Comparison of ENCODE assay signal across 10 mouse cellular contexts in the genomic region with DNA sequence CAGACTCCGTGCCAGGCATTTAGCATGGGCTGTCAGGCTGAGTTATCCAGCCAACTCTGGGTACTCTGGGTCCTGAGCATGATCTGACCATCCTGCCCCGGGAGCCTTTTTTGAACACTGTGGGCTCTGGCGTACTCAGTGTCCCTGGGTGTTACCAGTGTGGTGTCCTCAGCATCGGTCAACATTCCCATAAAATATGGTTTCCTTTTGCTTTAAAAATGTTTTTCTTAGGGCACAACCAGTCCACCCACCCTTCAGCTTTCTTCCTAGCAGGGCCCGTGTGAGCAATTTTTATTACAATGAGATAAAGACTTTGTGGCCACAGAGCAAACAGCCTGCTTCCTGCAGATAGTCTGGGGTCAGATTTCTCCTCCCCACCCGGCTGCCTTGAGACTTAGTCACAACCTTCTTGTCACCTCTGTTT. TPM values are rescaled to one million over a fixed set of nuclear protein-coding genes. Genes with fewer than 3 reads are reported as not detected.
DNase-seq lines count a peak whose midpoint lies in the region; ATAC-seq and TF ChIP-seq lines count a peak whose summit lies in the region.
"Had no signal": no experiment of that assay in that cellular context is flagged by ENCODE, and none has a peak within 500 bp of the region (broad histone marks: within the 10 kb centered on the region; RNA-seq: fewer than 3 reads in every experiment).

No protein-coding gene starts in this region.

- H3K9ac ChIP-seq in embryonic facial prominence, embryonic 12.5 days, result no peak overlapping the region
- H3K9ac ChIP-seq in heart, postnatal 0 days (replicated peaks; ENCODE audit: low read depth, low read length), result no peak overlapping the region
- no peak overlapping the region for H3K9ac ChIP-seq in liver, embryonic 12.5 days
- no peak overlapping the region for H3K9ac ChIP-seq in hindbrain, embryonic 13.5 days
- H3K9ac ChIP-seq: midbrain, embryonic 12.5 days had no signal

- no peaks in the 10 kb centered on the region for H3K27me3 ChIP-seq in embryonic facial prominence, embryonic 12.5 days
- H3K27me3 ChIP-seq in embryonic facial prominence, embryonic 10.5 days (replicated peaks; ENCODE audit: low read depth, poor library complexity, severe bottlenecking), result no peaks in the 10 kb centered on the region; the same call in 1 of the 2 replicates
- no peaks in the 10 kb centered on the region for H3K27me3 ChIP-seq in C2C12 (ENCODE audit: control insufficient read depth, insufficient read depth, insufficient read length)
- no peaks in the 10 kb centered on the region for H3K27me3 ChIP-seq in heart, postnatal 0 days (ENCODE audit: control insufficient read depth, insufficient read depth, low read length)
- peaks cover 18% of the 10 kb centered on the region; the same call in 1 of the 2 replicates for H3K27me3 ChIP-seq in liver, embryonic 12.5 days (replicated peaks)
- H3K27me3 ChIP-seq in hindbrain, embryonic 13.5 days, result peaks cover 19% of the 10 kb centered on the region
- H3K27me3 ChIP-seq: midbrain, embryonic 12.5 days had no signal

- H3K9me3 ChIP-seq in embryonic facial prominence, embryonic 12.5 days, result no peaks in the 10 kb centered on the region
- H3K9me3 ChIP-seq in embryonic facial prominence, embryonic 10.5 days, result 0 out of 2 replicates have a peak, but pooled peaks cover 2% of the 10 kb centered on the region
- no peaks in the 10 kb centered on the region for H3K9me3 ChIP-seq in heart, postnatal 0 days (replicated peaks; ENCODE audit: control insufficient read depth, low read length)
- H3K9me3 ChIP-seq in liver, embryonic 12.5 days (replicated peaks), result 0 out of 2 replicates have a peak, but pooled peaks cover 4% of the 10 kb centered on the region
- H3K9me3 ChIP-seq in hindbrain, embryonic 13.5 days, result no peaks in the 10 kb centered on the region
- H3K9me3 ChIP-seq: midbrain, embryonic 12.5 days had no signal

- no peak overlapping the region for H3K4me2 ChIP-seq in embryonic facial prominence, embryonic 12.5 days (replicated peaks)
- H3K4me2 ChIP-seq in heart, postnatal 0 days (ENCODE audit: low read depth, low read length), result no peak overlapping the region
- H3K4me2 ChIP-seq in liver, embryonic 12.5 days, result peak overlapping the region; percentile 23; the same call in 1 of the 2 replicates
- no peak overlapping the region for H3K4me2 ChIP-seq in hindbrain, embryonic 13.5 days
- H3K4me2 ChIP-seq: midbrain, embryonic 12.5 days had no signal

- no peak for ATAC-seq in embryonic facial prominence, embryonic 12.5 days (ENCODE audit: insufficient number of reproducible peaks, insufficient read depth, low FRiP score, low TSS enrichment)
- peak; percentile 20 for ATAC-seq in heart, postnatal 0 days (ENCODE audit: insufficient read depth, low read depth)
- ATAC-seq in liver, embryonic 12.5 days, result no peak
- no peak for ATAC-seq in inflammation-experienced regulatory T-cells, adult 6 months
- no peak for ATAC-seq in hindbrain, embryonic 13.5 days (ENCODE audit: low FRiP score)
- ATAC-seq: forebrain, embryonic 16.5 days had no signal

- TF ChIP-seq EP300 in heart, postnatal 0 days (IDR thresholded peaks at IDR 0.05; ENCODE audit: low read depth), result peak; percentile 86

- DNase-seq in embryonic facial prominence, embryonic 10.5 days (ENCODE audit: low spot score), result no peak
- DNase-seq in heart, postnatal 0 days (ENCODE audit: low spot score), result no peak
- DNase-seq in B cell, adult 2 months, result no peak

- no peak for TF ChIP-seq CTCF in C2C12 (IDR thresholded peaks at IDR 0.05; ENCODE audit: control insufficient read depth, insufficient read depth, insufficient read length)
- no peak for TF ChIP-seq CTCF in heart, postnatal 0 days (IDR thresholded peaks at IDR 0.05; ENCODE audit: low read depth)

- H3K36me3 ChIP-seq in embryonic facial prominence, embryonic 12.5 days, result no peaks in the 10 kb centered on the region
- H3K36me3 ChIP-seq in embryonic facial prominence, embryonic 10.5 days (replicated peaks), result no peaks in the 10 kb centered on the region
- H3K36me3 ChIP-seq in C2C12 (ENCODE audit: control insufficient read depth, insufficient read depth), result no peaks in the 10 kb centered on the region
- no peaks in the 10 kb centered on the region for H3K36me3 ChIP-seq in heart, postnatal 0 days (replicated peaks; ENCODE audit: control insufficient read depth, insufficient read depth, low read length)
- no peaks in the 10 kb centered on the region for H3K36me3 ChIP-seq in liver, embryonic 12.5 days
- no peaks in the 10 kb centered on the region for H3K36me3 ChIP-seq in hindbrain, embryonic 13.5 days
- H3K36me3 ChIP-seq: midbrain, embryonic 12.5 days had no signal

- no peak overlapping the region for H3ac ChIP-seq in C2C12 (ENCODE audit: control insufficient read depth, insufficient read length, low read depth)

- H3K79me3 ChIP-seq in C2C12 (ENCODE audit: low read depth), result no peaks in the 10 kb centered on the region

- 49% methylated on average over 6 of the region's 6 CpGs for WGBS in embryonic facial prominence, embryonic 12.5 days
- WGBS in embryonic facial prominence, embryonic 10.5 days, result 67% methylated on average over 6 of the region's 6 CpGs
- 48% methylated on average over 6 of the region's 6 CpGs for WGBS in heart, postnatal 0 days
- WGBS in liver, embryonic 12.5 days (ENCODE audit: insufficient replicate concordance), result 9% methylated on average over 6 of the region's 6 CpGs
- 71% methylated on average over 6 of the region's 6 CpGs for WGBS in hindbrain, embryonic 13.5 days

- 0 out of 2 replicates have a peak overlapping the region, but pooled peaks have one; percentile 11 for H3K27ac ChIP-seq in embryonic facial prominence, embryonic 12.5 days
- no peak overlapping the region for H3K27ac ChIP-seq in embryonic facial prominence, embryonic 10.5 days (replicated peaks)
- peak overlapping the region; percentile 70 for H3K27ac ChIP-seq in heart, postnatal 0 days (ENCODE audit: low read depth)
- H3K27ac ChIP-seq in liver, embryonic 12.5 days, result peak overlapping the region; percentile 47; the same call in 1 of the 2 replicates
- H3K27ac ChIP-seq in hindbrain, embryonic 13.5 days, result no peak overlapping the region
- H3K27ac ChIP-seq: midbrain, embryonic 12.5 days had no signal

- no peaks in the 10 kb centered on the region for H3K79me2 ChIP-seq in C2C12 (ENCODE audit: control insufficient read depth, insufficient read depth)

- H3K4me1 ChIP-seq in embryonic facial prominence, embryonic 12.5 days, result peaks cover 16% of the 10 kb centered on the region
- H3K4me1 ChIP-seq in embryonic facial prominence, embryonic 10.5 days, result peaks cover 47% of the 10 kb centered on the region
- H3K4me1 ChIP-seq in heart, postnatal 0 days (ENCODE audit: control insufficient read depth, insufficient read depth), result peaks cover 17% of the 10 kb centered on the region; the same call in 1 of the 2 replicates
- H3K4me1 ChIP-seq in liver, embryonic 12.5 days, result peaks cover 50% of the 10 kb centered on the region
- H3K4me1 ChIP-seq in hindbrain, embryonic 13.5 days (replicated peaks), result peaks cover 14% of the 10 kb centered on the region; the same call in 1 of the 2 replicates

- H3K4me3 ChIP-seq in embryonic facial prominence, embryonic 12.5 days, result no peak overlapping the region
- H3K4me3 ChIP-seq in embryonic facial prominence, embryonic 10.5 days, result no peak overlapping the region
- no peak overlapping the region for H3K4me3 ChIP-seq in C2C12 (ENCODE audit: insufficient read depth, poor library complexity, severe bottlenecking)
- H3K4me3 ChIP-seq in heart, postnatal 0 days (ENCODE audit: low read depth, low read length), result no peak overlapping the region
- H3K4me3 ChIP-seq in liver, embryonic 12.5 days, result no peak overlapping the region
- no peak overlapping the region for H3K4me3 ChIP-seq in hindbrain, embryonic 13.5 days
- H3K4me3 ChIP-seq: midbrain, embryonic 12.5 days had no signal

TF ChIP-seq in C2C12, 6 proteins besides CTCF, POLR2A, EP300 and RAD21 (continues in another document):
- TF ChIP-seq CEBPB (IDR thresholded peaks at IDR 0.05; ENCODE audit: low read depth), result no peak

RNA-seq across cellular contexts. Expression of a gene that starts 27.6 kb away (rescaled TPM):
- polyA plus RNA-seq in embryonic facial prominence, embryonic 12.5 days (2016; fragmentation: Nextera tagmentation; extraction: Ambion mirVana), result 1.0 and 1.1 TPM in 2 replicates
- 0.59 and 0.71 TPM in 2 replicates for polyA plus RNA-seq in embryonic facial prominence, embryonic 10.5 days (2016; fragmentation: Nextera tagmentation; extraction: Ambion mirVana)
- 0.06 TPM for polyA plus RNA-seq in C2C12 (2012; fragmentation: generic; extraction: Trizol)
- 6.5 and 8.4 TPM in 2 replicates for total RNA-seq in heart, postnatal 0 days (2014; rRNA removed; ENCODE audit: low replicate concordance)
- polyA plus RNA-seq in heart, postnatal 0 days (2015; fragmentation: Nextera tagmentation; extraction: Ambion mirVana), result 6.4 and 8.1 TPM in 2 replicates
- 0.17 and 0.19 TPM in 2 replicates for polyA plus RNA-seq in liver, embryonic 12.5 days (2016; fragmentation: Nextera tagmentation; extraction: Ambion mirVana)
- under 1 TPM in 1 of 3 experiments, not detected in 2; 0.70 TPM for polyA plus RNA-seq in inflammation-experienced regulatory T-cells, adult 6 months (2017; shearing (Covaris generic))
- polyA plus RNA-seq in hindbrain, embryonic 13.5 days (2015; fragmentation: Nextera tagmentation; extraction: Ambion mirVana), result 0.56 and 0.66 TPM in 2 replicates

RNA-seq across cellular contexts. Expression of a gene that starts 36.6 kb away (rescaled TPM):
- polyA plus RNA-seq in embryonic facial prominence, embryonic 12.5 days (2016; fragmentation: Nextera tagmentation; extraction: Ambion mirVana), result 61.7 and 64.5 TPM in 2 replicates
- 86.5 and 91.5 TPM in 2 replicates for polyA plus RNA-seq in embryonic facial prominence, embryonic 10.5 days (2016; fragmentation: Nextera tagmentation; extraction: Ambion mirVana)
- polyA plus RNA-seq in C2C12 (2012; fragmentation: generic; extraction: Trizol), result 61.3 TPM
- 43.7 and 61.6 TPM in 2 replicates for total RNA-seq in heart, postnatal 0 days (2014; rRNA removed; ENCODE audit: low replicate concordance)
- polyA plus RNA-seq in heart, postnatal 0 days (2015; fragmentation: Nextera tagmentation; extraction: Ambion mirVana), result 48.6 and 53.4 TPM in 2 replicates
- polyA plus RNA-seq in liver, embryonic 12.5 days (2016; fragmentation: Nextera tagmentation; extraction: Ambion mirVana), result 31.5 and 31.7 TPM in 2 replicates
- 10 to 100 TPM; 39.9 to 53.6 (median 47.8) TPM for polyA plus RNA-seq in inflammation-experienced regulatory T-cells, adult 6 months (2017; shearing (Covaris generic))
- 82.9 and 84.6 TPM in 2 replicates for polyA plus RNA-seq in hindbrain, embryonic 13.5 days (2015; fragmentation: Nextera tagmentation; extraction: Ambion mirVana)

RNA-seq across cellular contexts. Expression of a gene that starts 49.3 kb away (rescaled TPM):
- polyA plus RNA-seq in embryonic facial prominence, embryonic 12.5 days (2016; fragmentation: Nextera tagmentation; extraction: Ambion mirVana), result 0.35 and 0.45 TPM in 2 replicates
- polyA plus RNA-seq in embryonic facial prominence, embryonic 10.5 days (2016; fragmentation: Nextera tagmentation; extraction: Ambion mirVana), result 0.04 and 0.16 TPM in 2 replicates
- 10.1 TPM for polyA plus RNA-seq in C2C12 (2012; fragmentation: generic; extraction: Trizol)
- total RNA-seq in heart, postnatal 0 days (2014; rRNA removed; ENCODE audit: low replicate concordance), result 5.9 and 12.0 TPM in 2 replicates
- 1.8 and 2.2 TPM in 2 replicates for polyA plus RNA-seq in heart, postnatal 0 days (2015; fragmentation: Nextera tagmentation; extraction: Ambion mirVana)
- polyA plus RNA-seq in liver, embryonic 12.5 days (2016; fragmentation: Nextera tagmentation; extraction: Ambion mirVana), result 0.11 and 0.16 TPM in 2 replicates
- polyA plus RNA-seq in inflammation-experienced regulatory T-cells, adult 6 months (2017; shearing (Covaris generic)), result under 1 TPM in 1 of 3 experiments, not detected in 2; 0.16 TPM
- 0.09 and 0.10 TPM in 2 replicates for polyA plus RNA-seq in hindbrain, embryonic 13.5 days (2015; fragmentation: Nextera tagmentation; extraction: Ambion mirVana)

Comparison
In these comparisons a context has a peak if more than half of its experiments do, and no peak if none do; other contexts are left out.
1. H3K27ac ChIP-seq: peak in embryonic facial prominence, embryonic 12.5 days (single experiment), heart, postnatal 0 days (single experiment) and liver, embryonic 12.5 days (single experiment); none in embryonic facial prominence, embryonic 10.5 days (single experiment) and hindbrain, embryonic 13.5 days (single experiment).